Mouse (Mus musculus): Measurements from ENCODE around the gene Mettl6. TPM values are rescaled to one million over a fixed set of nuclear protein-coding genes. Genes with fewer than 3 reads are reported as not detected.

The Mettl6 gene
- polyA plus RNA-seq, 1 experiment: 3.3 TPM

DNA sequence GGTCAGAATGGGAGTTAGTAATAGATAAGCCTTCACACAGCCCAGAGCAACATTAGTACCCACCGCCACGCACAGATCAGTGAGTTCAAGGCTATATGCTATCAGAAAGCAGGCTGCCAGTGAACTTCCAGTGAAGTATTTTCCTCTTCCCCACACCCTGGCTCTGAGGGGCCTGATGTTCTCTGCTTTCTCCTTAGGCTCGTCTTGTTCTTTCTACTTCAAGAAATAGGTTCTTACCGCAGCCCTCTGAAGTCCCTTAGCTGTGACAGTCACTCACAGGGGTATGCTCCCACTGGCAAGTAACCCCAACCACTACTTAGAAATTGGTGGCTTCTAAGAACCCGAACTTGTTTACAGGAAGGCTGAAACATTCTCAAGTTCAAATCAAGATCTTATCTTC is 61.7 kb downstream of the Mettl6 start:
- Histone ChIP-seq H3K4me3 (ENCODE audit: low read depth, low read length) (no peak overlapping the region), H3K27me3 (ENCODE audit: control insufficient read depth, insufficient read depth, low read length) (0 out of 2 replicates have a peak, but pooled peaks cover 5% of the 10 kb centered on the region), H3K36me3 (ENCODE audit: control insufficient read depth, insufficient read depth, low read length) (no peaks in the 10 kb centered on the region), H3K4me1 (ENCODE audit: control insufficient read depth, insufficient read depth, insufficient read length, low read length) (peaks cover 18% of the 10 kb centered on the region), H3K27ac (ENCODE audit: insufficient read depth, low read depth, low read length) (peak overlapping the region; percentile 21; the same call in 1 of the 2 replicates)
- 74% methylated on average over 5 of the region's 5 CpGs for WGBS
- TF ChIP-seq POLR2A (IDR thresholded peaks at IDR 0.05; ENCODE audit: low read depth, low read length) (no peak), CTCF (IDR thresholded peaks at IDR 0.05; ENCODE audit: extremely low read depth, insufficient read length, insufficient replicate concordance, low read depth, low read length) (no peak)

DNA sequence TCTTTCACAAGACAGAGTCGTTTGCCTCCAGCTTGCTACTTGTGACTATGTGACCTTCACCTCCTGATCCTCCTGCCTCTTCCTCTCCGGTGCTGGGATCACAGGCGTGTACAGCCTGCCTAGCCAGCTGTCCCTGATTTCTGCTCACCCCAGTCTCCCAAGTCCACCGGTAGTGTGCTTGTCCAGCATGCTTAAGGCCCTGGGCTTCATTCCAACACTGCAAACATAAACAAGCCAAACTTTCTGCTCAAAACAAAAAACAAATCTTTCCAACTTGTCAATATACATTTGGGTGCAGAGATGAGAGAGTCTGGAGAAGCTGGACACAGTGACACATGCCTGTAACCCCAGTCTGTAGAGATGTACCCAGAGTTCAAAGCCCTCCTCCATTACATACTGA is 62.4 kb downstream of the Mettl6 start:
- H3K4me1 ChIP-seq (ENCODE audit: control insufficient read depth, insufficient read depth, insufficient read length, low read length): peaks cover 20% of the 10 kb centered on the region
- H3K36me3 ChIP-seq (ENCODE audit: control insufficient read depth, insufficient read depth, low read length): no peaks in the 10 kb centered on the region
- 20% methylated on average over 4 of the region's 4 CpGs for WGBS
- H3K27ac ChIP-seq (ENCODE audit: insufficient read depth, low read depth, low read length): peak overlapping the region; percentile 21; the same call in 1 of the 2 replicates
- 0 out of 2 replicates have a peak, but pooled peaks cover 5% of the 10 kb centered on the region for H3K27me3 ChIP-seq (ENCODE audit: control insufficient read depth, insufficient read depth, low read length)
- H3K4me3 ChIP-seq (ENCODE audit: low read depth, low read length): no peak overlapping the region
- no peak for TF ChIP-seq CTCF (IDR thresholded peaks at IDR 0.05; ENCODE audit: extremely low read depth, insufficient read length, insufficient replicate concordance, low read depth, low read length)
- TF ChIP-seq POLR2A (IDR thresholded peaks at IDR 0.05; ENCODE audit: low read depth, low read length): no peak

DNA sequence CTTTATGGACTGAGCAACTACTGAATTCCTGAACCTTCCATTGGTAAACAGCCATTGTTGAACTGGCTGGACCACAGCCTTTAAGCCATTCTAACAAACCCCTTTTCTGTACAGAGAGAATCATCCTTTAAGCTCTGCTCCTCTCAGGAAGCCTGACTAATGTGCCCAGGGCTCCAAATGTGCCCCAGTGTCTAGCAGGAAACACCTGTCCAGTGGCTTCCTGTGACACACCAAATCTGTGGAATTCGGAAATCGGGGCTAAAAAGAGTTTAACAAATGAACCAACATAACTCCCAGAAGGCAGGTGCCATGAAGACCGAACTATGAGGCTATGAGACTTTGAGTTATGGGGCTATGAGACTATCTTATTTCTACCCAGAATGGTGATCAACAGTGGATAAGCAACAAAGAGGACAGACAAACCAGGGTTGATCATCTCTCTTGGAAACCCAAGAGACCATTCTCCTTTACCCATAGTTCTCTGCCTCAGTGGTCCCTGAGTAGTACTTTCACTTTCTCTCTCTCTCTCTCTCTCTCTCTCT is 63.0 kb downstream of the Mettl6 start:
- WGBS: 74% methylated on average over 3 of the region's 3 CpGs
- H3K27ac ChIP-seq (ENCODE audit: insufficient read depth, low read depth, low read length): no peak overlapping the region
- peaks cover 20% of the 10 kb centered on the region for H3K4me1 ChIP-seq (ENCODE audit: control insufficient read depth, insufficient read depth, insufficient read length, low read length)
- H3K4me3 ChIP-seq (ENCODE audit: low read depth, low read length): no peak overlapping the region
- no peaks in the 10 kb centered on the region for H3K36me3 ChIP-seq (ENCODE audit: control insufficient read depth, insufficient read depth, low read length)
- 0 out of 2 replicates have a peak, but pooled peaks cover 5% of the 10 kb centered on the region for H3K27me3 ChIP-seq (ENCODE audit: control insufficient read depth, insufficient read depth, low read length)
- TF ChIP-seq CTCF (IDR thresholded peaks at IDR 0.05; ENCODE audit: extremely low read depth, insufficient read length, insufficient replicate concordance, low read depth, low read length): no peak
- TF ChIP-seq POLR2A (IDR thresholded peaks at IDR 0.05; ENCODE audit: low read depth, low read length): no peak

DNA sequence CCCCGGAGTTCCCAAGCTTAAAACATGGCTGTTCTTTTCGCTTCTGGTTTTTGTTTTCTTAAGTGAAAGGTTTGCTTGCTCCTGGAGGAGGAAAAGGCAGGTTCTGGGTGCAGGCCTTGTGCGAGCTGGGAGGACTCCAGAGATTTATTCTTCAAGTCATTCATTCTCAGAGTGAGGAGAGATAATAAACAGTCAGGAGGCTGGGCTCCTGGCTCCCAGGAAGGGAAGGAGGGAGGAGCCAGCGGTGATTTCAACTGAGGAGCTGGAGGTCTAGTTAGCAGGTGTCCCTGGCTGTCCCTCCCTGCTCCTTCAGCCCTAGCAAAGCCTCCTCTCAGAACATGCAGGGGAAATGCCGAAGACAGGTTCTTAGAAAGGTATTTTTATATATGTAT is 65.8 kb downstream of the Mettl6 start:
- WGBS: 15% methylated on average over 5 of the region's 5 CpGs
- Histone ChIP-seq H3K27ac (ENCODE audit: insufficient read depth, low read depth, low read length) (no peak overlapping the region), H3K4me1 (ENCODE audit: control insufficient read depth, insufficient read depth, insufficient read length, low read length) (peaks cover 10% of the 10 kb centered on the region)

DNA sequence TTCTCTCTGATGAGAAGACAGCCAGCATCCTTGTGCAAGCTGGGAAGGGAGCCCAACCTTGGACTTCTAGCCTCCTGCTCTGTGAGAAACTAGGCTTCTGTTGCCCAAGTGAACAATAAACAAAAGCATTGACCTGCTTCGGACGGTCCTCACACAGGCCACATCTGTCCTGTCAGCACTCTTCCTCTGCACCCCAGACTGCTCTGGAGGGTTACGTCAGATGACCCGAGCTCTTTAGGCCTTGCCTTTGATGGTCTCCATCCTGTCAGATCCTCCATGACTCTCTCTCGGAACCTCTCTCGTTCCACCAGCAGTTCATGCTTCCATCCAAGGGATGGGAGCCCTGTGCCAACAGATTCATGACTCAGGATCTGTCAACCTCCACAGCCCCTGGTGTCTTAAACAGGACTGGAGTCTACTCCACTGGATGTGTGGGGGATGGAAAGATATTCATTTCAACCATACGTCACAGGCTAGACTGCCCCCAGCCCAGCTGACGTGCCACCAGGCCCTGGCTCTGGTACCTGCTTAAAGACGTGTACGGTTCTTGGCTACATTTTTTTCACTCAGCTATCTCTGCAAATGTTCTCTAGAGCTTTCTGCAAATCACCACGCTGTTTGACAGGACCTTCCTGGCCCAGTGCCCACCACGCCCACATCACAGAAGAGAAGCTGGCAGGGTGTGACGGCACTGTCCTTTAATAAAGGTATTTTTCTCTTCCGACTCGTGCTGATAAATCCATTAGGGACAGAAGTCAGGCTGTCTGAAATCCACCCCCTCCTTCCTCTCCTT is 66.4 kb downstream of the Mettl6 start:
- H3K27me3 ChIP-seq (ENCODE audit: control insufficient read depth, insufficient read depth, low read length): no peaks in the 10 kb centered on the region
- peak overlapping the region; percentile 8; the same call in 1 of the 2 replicates for H3K27ac ChIP-seq (ENCODE audit: insufficient read depth, low read depth, low read length)
- no peak for TF ChIP-seq POLR2A (IDR thresholded peaks at IDR 0.05; ENCODE audit: low read depth, low read length)
- no peak for TF ChIP-seq CTCF (IDR thresholded peaks at IDR 0.05; ENCODE audit: extremely low read depth, insufficient read length, insufficient replicate concordance, low read depth, low read length)
- 27% methylated on average over 15 of the region's 15 CpGs for WGBS
- peaks cover 12% of the 10 kb centered on the region for H3K4me1 ChIP-seq (ENCODE audit: control insufficient read depth, insufficient read depth, insufficient read length, low read length)
- no peak overlapping the region for H3K4me3 ChIP-seq (ENCODE audit: low read depth, low read length)
- H3K36me3 ChIP-seq (ENCODE audit: control insufficient read depth, insufficient read depth, low read length): no peaks in the 10 kb centered on the region

More for the DNA sequence above, 65.8 kb downstream of the Mettl6 start:
- no peaks in the 10 kb centered on the region for H3K36me3 ChIP-seq (ENCODE audit: control insufficient read depth, insufficient read depth, low read length)
- no peak overlapping the region for H3K4me3 ChIP-seq (ENCODE audit: low read depth, low read length)
- TF ChIP-seq CTCF (IDR thresholded peaks at IDR 0.05; ENCODE audit: extremely low read depth, insufficient read length, insufficient replicate concordance, low read depth, low read length) (no peak), POLR2A (IDR thresholded peaks at IDR 0.05; ENCODE audit: low read depth, low read length) (no peak)
- no peaks in the 10 kb centered on the region for H3K27me3 ChIP-seq (ENCODE audit: control insufficient read depth, insufficient read depth, low read length)

Other genes starting within 250 kb of the Mettl6 start
- 1.3 and 2.3 TPM in 2 replicates for gene Phf7, start 243.7 kb downstream of the Mettl6 start, polyA plus RNA-seq (2012; rRNA removed)
- 16.7 and 30.0 TPM in 2 replicates for gene Bap1, start 243.6 kb downstream of the Mettl6 start, polyA plus RNA-seq (2012; rRNA removed)
- gene Dnah1, start 171.1 kb downstream of the Mettl6 start, polyA plus RNA-seq (2012; rRNA removed): 0.08 TPM in 2 replicates
- gene Capn7, start 158.4 kb downstream of the Mettl6 start, polyA plus RNA-seq (2012; rRNA removed): 3.3 and 5.8 TPM in 2 replicates
- gene Sh3bp5, start 59.0 kb downstream of the Mettl6 start, polyA plus RNA-seq (2012; rRNA removed): 3.0 and 6.9 TPM in 2 replicates
- gene Eaf1, start 641 bp downstream of the Mettl6 start, polyA plus RNA-seq (2012; rRNA removed): 14.5 and 24.0 TPM in 2 replicates
- gene Colq, start 96.3 kb upstream of the Mettl6 start, polyA plus RNA-seq (2012; rRNA removed): 0.39 and 0.77 TPM in 2 replicates
- gene Gm49387, start 145.8 kb upstream of the Mettl6 start, polyA plus RNA-seq (2012; rRNA removed): not detected in 2 replicates
- 10.8 and 26.5 TPM in 2 replicates for gene Btd, start 146.0 kb upstream of the Mettl6 start, polyA plus RNA-seq (2012; rRNA removed)
- gene Hacl1, start 146.2 kb upstream of the Mettl6 start, polyA plus RNA-seq (2012; rRNA removed): 1.7 and 4.3 TPM in 2 replicates